Mouse (Mus musculus): ENCODE measurements at regions not wholly inside any gene's neighbourhood (a gene's known extent, or its start where the extent isn't known, plus 50 kb on each side); places are given as distances from the start of the nearest gene placed in this dataset.

DNA sequence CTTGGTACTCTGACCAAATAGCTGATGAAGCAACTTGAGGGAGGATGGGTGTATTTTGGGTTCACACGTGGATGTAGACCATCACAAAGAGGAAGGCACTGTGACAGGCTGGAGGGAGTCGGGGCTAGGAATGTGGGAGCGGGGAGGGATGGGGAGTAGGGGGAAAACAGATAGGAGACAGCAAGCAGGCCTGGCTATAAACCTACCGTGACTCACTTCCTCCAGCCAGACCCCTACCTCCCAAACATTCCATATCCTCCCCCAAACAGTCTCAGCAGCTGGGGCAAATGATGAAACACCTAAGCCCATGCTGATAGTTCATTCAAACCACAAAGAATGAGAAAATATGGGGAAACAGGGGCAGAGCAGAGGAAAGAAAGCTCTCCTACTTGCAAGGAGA lies 91.1 kb upstream of the Sox4 start:
- Histone ChIP-seq H3K36me3 (ENCODE audit: control insufficient read depth, insufficient read depth, low read length) (no peaks in the 10 kb centered on the region), H3K27me3 (replicated peaks; ENCODE audit: control insufficient read depth, insufficient read depth, low read length) (no peaks in the 10 kb centered on the region), H3K4me2 (ENCODE audit: low read length) (no peak overlapping the region), H3K4me3 (ENCODE audit: low read depth, low read length) (no peak overlapping the region), H3K9me3 (ENCODE audit: control insufficient read depth, low read length) (0 out of 2 replicates have a peak, but pooled peaks cover 2% of the 10 kb centered on the region), H3K27ac (ENCODE audit: low read depth) (no peak overlapping the region), H3K4me1 (replicated peaks; ENCODE audit: control insufficient read depth, insufficient read depth, low read length) (0 out of 2 replicates have a peak, but pooled peaks cover 9% of the 10 kb centered on the region), H3K9ac (ENCODE audit: low read length) (no peak overlapping the region)
- ATAC-seq (replicated peaks; ENCODE audit: low FRiP score, low TSS enrichment, low read depth) (peak; percentile 72; the same call in 1 of the 2 replicates), DNase-seq (ENCODE audit: low spot score) (no peak)
- 29% methylated on average over 4 of the region's 4 CpGs for whole genome bisulfite sequencing

DNA sequence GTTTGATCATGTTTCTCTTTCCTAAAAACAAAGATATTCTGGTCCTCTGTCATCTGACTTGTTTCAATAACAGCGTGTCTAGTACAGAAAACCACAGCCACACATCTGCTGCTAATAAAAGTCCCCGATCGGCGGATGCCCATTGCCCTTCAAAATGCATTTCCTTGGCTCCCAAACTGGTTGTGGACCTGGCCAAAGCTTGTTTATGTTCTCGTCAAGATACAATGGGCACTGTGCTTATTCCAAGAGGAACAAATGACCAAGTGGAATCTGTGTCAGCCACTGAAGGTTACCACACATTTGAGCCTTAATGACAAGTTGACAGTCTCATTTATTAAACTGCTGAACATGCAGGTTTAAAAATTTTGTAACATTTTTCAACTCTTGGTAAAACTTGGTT lies 86.8 kb upstream of the Sox4 start:
- no peak overlapping the region for H3K4me2 ChIP-seq (ENCODE audit: low read length)
- H3K4me1 ChIP-seq (replicated peaks; ENCODE audit: control insufficient read depth, insufficient read depth, low read length): 0 out of 2 replicates have a peak, but pooled peaks cover 9% of the 10 kb centered on the region
- WGBS: 90% methylated on average over 5 of the region's 5 CpGs
- H3K27me3 ChIP-seq (replicated peaks; ENCODE audit: control insufficient read depth, insufficient read depth, low read length): no peaks in the 10 kb centered on the region
- H3K27ac ChIP-seq (ENCODE audit: low read depth): no peak overlapping the region
- no peak for DNase-seq (ENCODE audit: low spot score)
- H3K9me3 ChIP-seq (ENCODE audit: control insufficient read depth, low read length): 0 out of 2 replicates have a peak, but pooled peaks cover 2% of the 10 kb centered on the region
- H3K36me3 ChIP-seq (ENCODE audit: control insufficient read depth, insufficient read depth, low read length): no peaks in the 10 kb centered on the region
- no peak overlapping the region for H3K9ac ChIP-seq (ENCODE audit: low read length)
- H3K4me3 ChIP-seq (ENCODE audit: low read depth, low read length): no peak overlapping the region
- ATAC-seq (replicated peaks; ENCODE audit: low FRiP score, low TSS enrichment, low read depth): no peak

DNA sequence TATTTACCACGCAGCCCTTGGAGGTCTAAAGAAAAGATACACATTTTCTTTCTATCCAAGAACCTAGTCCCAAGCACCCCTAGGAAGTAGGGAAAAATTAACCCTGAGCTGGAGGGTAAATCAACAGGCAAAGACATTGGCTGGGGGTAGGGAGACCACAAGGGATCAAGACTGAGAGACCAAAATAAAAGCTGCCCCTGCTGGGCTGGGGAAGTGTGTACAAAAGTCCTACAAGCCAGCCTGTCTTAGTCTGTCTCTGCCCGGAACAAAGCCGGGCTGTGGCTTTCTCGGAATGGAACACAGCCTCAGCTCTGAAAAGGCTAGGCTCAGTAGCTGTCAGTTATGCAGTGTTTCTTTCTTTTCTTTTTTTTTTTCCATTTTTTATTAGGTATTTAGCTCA lies 81.4 kb upstream of the Sox4 start:
- WGBS: 72% methylated on average over 4 of the region's 4 CpGs
- H3K36me3 ChIP-seq (ENCODE audit: control insufficient read depth, insufficient read depth, low read length): no peaks in the 10 kb centered on the region
- DNase-seq (ENCODE audit: low spot score): no peak
- 0 out of 2 replicates have a peak, but pooled peaks cover 2% of the 10 kb centered on the region for H3K9me3 ChIP-seq (ENCODE audit: control insufficient read depth, low read length)
- no peaks in the 10 kb centered on the region for H3K27me3 ChIP-seq (replicated peaks; ENCODE audit: control insufficient read depth, insufficient read depth, low read length)
- H3K4me1 ChIP-seq (replicated peaks; ENCODE audit: control insufficient read depth, insufficient read depth, low read length): no peaks in the 10 kb centered on the region
- H3K4me2 ChIP-seq (ENCODE audit: low read length): no peak overlapping the region
- H3K4me3 ChIP-seq (ENCODE audit: low read depth, low read length): no peak overlapping the region
- no peak overlapping the region for H3K27ac ChIP-seq (ENCODE audit: low read depth)
- no peak for ATAC-seq (replicated peaks; ENCODE audit: low FRiP score, low TSS enrichment, low read depth)
- H3K9ac ChIP-seq (ENCODE audit: low read length): no peak overlapping the region

DNA sequence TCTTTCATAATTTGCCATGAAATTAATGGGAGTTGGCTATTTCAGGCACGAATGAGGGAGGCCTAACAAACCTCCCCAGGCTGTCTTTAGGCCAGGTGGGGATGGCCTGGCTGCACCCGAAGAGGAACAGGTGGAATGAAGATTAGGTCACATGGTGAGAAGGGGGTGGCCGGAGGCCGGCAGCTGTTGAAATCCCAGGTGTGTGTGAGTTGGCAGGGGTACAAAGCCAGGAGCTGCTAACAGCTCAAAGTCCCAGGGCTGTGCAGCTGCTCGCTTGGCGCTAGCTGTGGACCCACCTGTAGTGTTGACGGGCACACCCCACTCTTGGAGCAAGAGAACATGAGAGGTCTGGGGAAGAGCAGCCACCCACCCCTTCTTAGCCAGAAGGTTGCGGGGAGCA lies 80.9 kb upstream of the Sox4 start:
- no peak for DNase-seq (ENCODE audit: low spot score)
- no peak overlapping the region for H3K4me2 ChIP-seq (ENCODE audit: low read length)

DNA sequence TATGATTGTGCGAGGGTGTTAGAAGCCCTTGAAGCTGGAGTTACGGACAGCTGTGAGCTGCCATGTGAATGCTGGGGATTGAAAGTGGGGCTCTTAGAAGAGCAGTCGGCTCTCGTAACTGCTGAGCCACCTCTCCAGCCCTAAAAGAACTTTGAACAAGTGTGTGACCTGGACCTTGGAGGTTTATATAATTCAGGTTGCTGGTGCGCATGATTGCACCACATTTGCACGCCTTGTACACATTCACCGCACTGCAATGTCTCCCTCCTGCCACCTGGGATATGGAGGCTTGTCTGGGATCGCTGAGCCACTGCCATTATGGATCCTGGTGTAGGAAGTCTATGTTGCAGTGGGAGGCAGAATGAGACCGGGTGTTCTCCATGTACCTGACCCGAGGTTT lies 73.6 kb upstream of the Sox4 start:
- no peaks in the 10 kb centered on the region for H3K36me3 ChIP-seq (ENCODE audit: control insufficient read depth, insufficient read depth, low read length)
- 93% methylated on average over 10 of the region's 10 CpGs for WGBS
- H3K27me3 ChIP-seq (replicated peaks; ENCODE audit: control insufficient read depth, insufficient read depth, low read length): no peaks in the 10 kb centered on the region
- no peaks in the 10 kb centered on the region for H3K4me1 ChIP-seq (replicated peaks; ENCODE audit: control insufficient read depth, insufficient read depth, low read length)
- peak; percentile 38 for DNase-seq (ENCODE audit: low spot score)
- H3K9ac ChIP-seq (ENCODE audit: low read length): no peak overlapping the region
- no peak overlapping the region for H3K4me2 ChIP-seq (ENCODE audit: low read length)
- H3K27ac ChIP-seq (ENCODE audit: low read depth): no peak overlapping the region
- no peak overlapping the region for H3K4me3 ChIP-seq (ENCODE audit: low read depth, low read length)
- no peak for ATAC-seq (replicated peaks; ENCODE audit: low FRiP score, low TSS enrichment, low read depth)
- H3K9me3 ChIP-seq (ENCODE audit: control insufficient read depth, low read length): no peaks in the 10 kb centered on the region

More for the DNA sequence above, 80.9 kb upstream of the Sox4 start:
- peak; percentile 72 for ATAC-seq (replicated peaks; ENCODE audit: low FRiP score, low TSS enrichment, low read depth)
- Histone ChIP-seq H3K4me3 (ENCODE audit: low read depth, low read length) (no peak overlapping the region), H3K9me3 (ENCODE audit: control insufficient read depth, low read length) (no peaks in the 10 kb centered on the region), H3K9ac (ENCODE audit: low read length) (no peak overlapping the region), H3K36me3 (ENCODE audit: control insufficient read depth, insufficient read depth, low read length) (no peaks in the 10 kb centered on the region), H3K4me1 (replicated peaks; ENCODE audit: control insufficient read depth, insufficient read depth, low read length) (no peaks in the 10 kb centered on the region), H3K27me3 (replicated peaks; ENCODE audit: control insufficient read depth, insufficient read depth, low read length) (no peaks in the 10 kb centered on the region), H3K27ac (ENCODE audit: low read depth) (no peak overlapping the region)
- 69% methylated on average over 8 of the region's 8 CpGs for WGBS

DNA sequence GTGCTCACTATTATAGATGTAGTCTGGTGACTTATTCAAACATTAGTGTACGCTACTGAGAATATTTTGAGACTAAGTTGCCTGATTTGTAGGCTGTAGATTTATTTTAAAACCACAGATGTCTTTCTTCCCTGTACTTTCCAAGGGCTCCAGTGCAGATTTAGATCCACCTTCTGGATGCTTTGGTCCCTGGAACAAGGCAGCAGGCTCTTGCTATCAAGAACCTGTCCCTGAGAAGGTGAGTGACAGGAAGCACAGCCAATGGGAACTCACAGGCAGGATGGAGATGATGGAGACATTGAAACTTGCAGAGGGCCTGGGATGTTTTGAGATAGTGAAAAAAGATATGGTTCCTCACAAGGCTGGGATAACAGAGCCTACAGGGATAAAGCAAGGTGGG lies 70.0 kb upstream of the Sox4 start:
- Histone ChIP-seq H3K4me3 (ENCODE audit: low read depth, low read length) (no peak overlapping the region), H3K27me3 (replicated peaks; ENCODE audit: control insufficient read depth, insufficient read depth, low read length) (no peaks in the 10 kb centered on the region), H3K36me3 (ENCODE audit: control insufficient read depth, insufficient read depth, low read length) (no peaks in the 10 kb centered on the region), H3K4me1 (replicated peaks; ENCODE audit: control insufficient read depth, insufficient read depth, low read length) (no peaks in the 10 kb centered on the region), H3K27ac (ENCODE audit: low read depth) (no peak overlapping the region), H3K9ac (ENCODE audit: low read length) (no peak overlapping the region), H3K4me2 (ENCODE audit: low read length) (no peak overlapping the region), H3K9me3 (ENCODE audit: control insufficient read depth, low read length) (no peaks in the 10 kb centered on the region)
- DNase-seq (ENCODE audit: low spot score) (no peak), ATAC-seq (replicated peaks; ENCODE audit: low FRiP score, low TSS enrichment, low read depth) (no peak)
- WGBS: 59% methylated on average over 1 of the region's 1 CpGs

DNA sequence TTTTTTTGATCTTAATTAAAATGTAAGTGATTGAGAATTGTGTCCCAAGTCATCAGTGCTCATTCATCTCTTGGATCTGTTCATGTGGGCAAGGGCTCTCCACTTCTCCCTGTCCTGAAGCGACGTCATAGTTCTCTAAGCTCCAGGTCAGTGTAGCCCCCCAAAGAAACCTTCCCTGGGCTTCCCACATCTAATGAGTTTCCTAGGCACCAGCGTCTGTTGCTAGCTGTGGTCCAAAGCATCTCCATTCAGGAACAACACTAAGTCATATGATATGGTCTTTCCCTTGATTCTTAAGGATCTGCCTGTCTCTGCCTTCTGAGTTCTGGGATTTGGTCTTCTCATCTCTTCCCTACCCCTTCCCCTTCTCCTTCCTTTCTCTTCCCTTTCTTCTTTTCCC lies 66.3 kb upstream of the Sox4 start:
- 88% methylated on average over 3 of the region's 3 CpGs for WGBS
- no peaks in the 10 kb centered on the region for H3K27me3 ChIP-seq (replicated peaks; ENCODE audit: control insufficient read depth, insufficient read depth, low read length)
- no peak overlapping the region for H3K4me3 ChIP-seq (ENCODE audit: low read depth, low read length)
- H3K4me1 ChIP-seq (replicated peaks; ENCODE audit: control insufficient read depth, insufficient read depth, low read length): no peaks in the 10 kb centered on the region
- no peaks in the 10 kb centered on the region for H3K36me3 ChIP-seq (ENCODE audit: control insufficient read depth, insufficient read depth, low read length)
- H3K4me2 ChIP-seq (ENCODE audit: low read length): no peak overlapping the region
- H3K27ac ChIP-seq (ENCODE audit: low read depth): no peak overlapping the region
- ATAC-seq (replicated peaks; ENCODE audit: low FRiP score, low TSS enrichment, low read depth): no peak
- no peaks in the 10 kb centered on the region for H3K9me3 ChIP-seq (ENCODE audit: control insufficient read depth, low read length)
- DNase-seq (ENCODE audit: low spot score): no peak
- no peak overlapping the region for H3K9ac ChIP-seq (ENCODE audit: low read length)

DNA sequence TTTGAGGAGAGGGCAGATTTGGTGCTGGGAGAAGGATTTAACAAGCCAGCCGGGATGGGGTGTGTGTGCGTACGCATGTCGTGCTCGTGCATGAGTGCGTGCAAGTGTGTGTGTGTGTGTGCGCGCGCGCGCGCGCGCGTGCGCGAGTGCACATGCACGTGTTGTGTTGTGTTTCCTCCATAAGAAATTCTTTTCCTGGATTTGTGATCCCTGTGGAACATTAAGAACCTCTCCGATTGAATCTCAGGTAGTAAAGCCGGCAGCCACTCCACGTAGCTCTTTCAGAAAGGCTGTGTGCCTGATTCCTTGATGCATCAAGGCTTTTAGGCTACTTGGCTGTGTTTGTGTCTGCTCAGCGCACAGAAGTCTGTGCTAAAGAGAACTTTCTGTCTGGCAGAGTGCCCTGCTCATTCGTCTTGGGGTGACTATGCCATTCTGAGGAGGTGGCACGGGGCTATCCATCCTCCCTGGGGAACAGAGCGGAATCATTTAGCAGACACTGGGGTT lies 62.7 kb upstream of the Sox4 start:
- Histone ChIP-seq H3K9me3 (ENCODE audit: control insufficient read depth, low read length) (no peaks in the 10 kb centered on the region), H3K4me1 (replicated peaks; ENCODE audit: control insufficient read depth, insufficient read depth, low read length) (no peaks in the 10 kb centered on the region), H3K9ac (ENCODE audit: low read length) (no peak overlapping the region), H3K36me3 (ENCODE audit: control insufficient read depth, insufficient read depth, low read length) (no peaks in the 10 kb centered on the region), H3K27me3 (replicated peaks; ENCODE audit: control insufficient read depth, insufficient read depth, low read length) (no peaks in the 10 kb centered on the region), H3K4me3 (ENCODE audit: low read depth, low read length) (no peak overlapping the region), H3K27ac (ENCODE audit: low read depth) (no peak overlapping the region), H3K4me2 (ENCODE audit: low read length) (0 out of 2 replicates have a peak overlapping the region, but pooled peaks have one; percentile 4)
- DNase-seq (ENCODE audit: low spot score) (no peak), ATAC-seq (replicated peaks; ENCODE audit: low FRiP score, low TSS enrichment, low read depth) (no peak)
- WGBS: 79% methylated on average over 25 of the region's 25 CpGs

DNA sequence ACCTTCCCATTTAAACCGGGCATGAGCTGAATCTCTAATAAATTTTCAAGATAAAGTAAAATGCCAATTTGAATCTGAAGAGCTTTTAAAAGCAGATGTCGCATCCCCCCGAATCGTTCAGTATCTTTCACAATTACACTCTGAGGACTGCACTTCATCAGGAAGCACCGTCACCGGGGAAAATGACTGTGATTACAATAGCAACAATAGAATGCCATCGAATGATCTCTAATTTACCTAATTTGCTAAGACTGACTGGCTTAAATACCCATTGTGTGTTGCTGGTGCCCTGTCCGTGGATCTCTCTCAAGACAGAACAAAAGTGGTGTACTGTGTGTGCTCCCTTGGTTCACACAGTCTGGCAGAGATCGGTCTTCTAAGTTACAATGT lies 62.1 kb upstream of the Sox4 start:
- no peak for DNase-seq (ENCODE audit: low spot score)
- no peak for ATAC-seq (replicated peaks; ENCODE audit: low FRiP score, low TSS enrichment, low read depth)
- H3K36me3 ChIP-seq (ENCODE audit: control insufficient read depth, insufficient read depth, low read length): no peaks in the 10 kb centered on the region
- no peak overlapping the region for H3K9ac ChIP-seq (ENCODE audit: low read length)
- no peak overlapping the region for H3K4me3 ChIP-seq (ENCODE audit: low read depth, low read length)
- H3K4me2 ChIP-seq (ENCODE audit: low read length): 0 out of 2 replicates have a peak overlapping the region, but pooled peaks have one; percentile 6
- no peaks in the 10 kb centered on the region for H3K9me3 ChIP-seq (ENCODE audit: control insufficient read depth, low read length)
- H3K4me1 ChIP-seq (replicated peaks; ENCODE audit: control insufficient read depth, insufficient read depth, low read length): no peaks in the 10 kb centered on the region
- no peak overlapping the region for H3K27ac ChIP-seq (ENCODE audit: low read depth)
- no peaks in the 10 kb centered on the region for H3K27me3 ChIP-seq (replicated peaks; ENCODE audit: control insufficient read depth, insufficient read depth, low read length)
- 67% methylated on average over 9 of the region's 9 CpGs for WGBS

Data from intestine, embryonic 14.5 days (tissue).